Mouse (Mus musculus): Measurements from ENCODE around the gene Macc1. TPM values are rescaled to one million over a fixed set of nuclear protein-coding genes. Genes with fewer than 3 reads are reported as not detected.

The Macc1 gene
- polyA plus RNA-seq, 1 experiment: 0.05 TPM

DNA sequence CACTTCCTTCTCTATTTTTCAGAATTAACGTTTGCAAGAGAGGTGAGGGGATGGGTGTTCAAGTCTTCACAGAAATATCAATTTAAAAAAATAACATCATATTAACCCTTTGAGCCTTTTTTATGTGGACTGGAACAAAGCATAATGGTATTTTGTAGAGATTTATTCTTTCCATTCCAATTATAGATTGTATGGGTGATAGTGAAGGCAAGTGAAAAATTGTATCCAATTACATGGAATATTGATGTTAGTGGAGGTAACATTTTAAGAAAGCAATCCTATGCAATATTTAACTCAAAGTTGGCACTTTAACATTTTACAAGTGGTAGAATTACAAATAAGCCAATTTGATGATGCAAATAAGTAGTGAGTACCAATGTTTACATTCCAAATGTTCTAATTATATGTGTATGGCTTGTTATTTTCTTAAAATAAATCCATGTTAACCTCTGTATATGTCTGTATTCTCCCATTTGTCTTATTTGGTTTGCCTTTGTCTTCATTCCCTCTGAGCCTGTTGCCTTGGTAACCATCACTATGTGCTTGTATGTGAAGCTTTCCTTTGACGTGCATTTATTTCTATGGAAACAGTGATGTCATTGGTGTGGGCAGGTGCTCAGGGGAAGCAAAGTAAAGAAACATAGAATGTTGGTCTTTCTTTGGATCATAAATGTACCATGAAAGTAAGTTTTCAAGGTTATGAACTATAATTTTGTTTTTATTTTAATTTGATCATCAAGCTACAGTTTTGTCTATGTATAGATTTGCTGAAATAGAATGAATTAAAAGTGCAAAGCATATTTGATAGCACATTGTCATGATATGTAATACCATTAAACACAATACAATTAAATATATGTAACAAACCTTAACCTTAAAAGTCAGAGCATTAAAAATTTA lies 150.2 kb downstream of the Macc1 start:
- TF ChIP-seq POLR2A (IDR thresholded peaks at IDR 0.05; ENCODE audit: control insufficient read depth, extremely low read depth, insufficient read depth, low read length, poor library complexity): no peak
- no peak for TF ChIP-seq CTCF (IDR thresholded peaks at IDR 0.05; ENCODE audit: borderline replicate concordance, control insufficient read depth, extremely low read depth, insufficient read depth, low read length, poor library complexity)
- no peak for DNase-seq
- Histone ChIP-seq H3K4me3 (ENCODE audit: control insufficient read depth, insufficient read depth, low read length) (no peak overlapping the region), H3K27ac (ENCODE audit: control insufficient read depth, insufficient read depth, low read length) (no peak overlapping the region), H3K36me3 (ENCODE audit: control insufficient read depth, insufficient read depth, low read length) (no peaks in the 10 kb centered on the region), H3K4me1 (replicated peaks; ENCODE audit: control insufficient read depth, insufficient read depth, low read length) (no peaks in the 10 kb centered on the region), H3K27me3 (ENCODE audit: control insufficient read depth, insufficient read depth, low read length) (no peaks in the 10 kb centered on the region)
- WGBS: 40% methylated on average over 2 of the region's 2 CpGs

GRCm38 (mm10) chr12:119464940-119465245 lies 150.8 kb downstream of the Macc1 start:
- WGBS: 75% methylated on average over 1 of the region's 1 CpGs
- Histone ChIP-seq H3K27ac (ENCODE audit: control insufficient read depth, insufficient read depth, low read length) (no peak overlapping the region), H3K4me1 (replicated peaks; ENCODE audit: control insufficient read depth, insufficient read depth, low read length) (no peaks in the 10 kb centered on the region), H3K27me3 (ENCODE audit: control insufficient read depth, insufficient read depth, low read length) (no peaks in the 10 kb centered on the region), H3K4me3 (ENCODE audit: control insufficient read depth, insufficient read depth, low read length) (no peak overlapping the region), H3K36me3 (ENCODE audit: control insufficient read depth, insufficient read depth, low read length) (no peaks in the 10 kb centered on the region)
- TF ChIP-seq CTCF (IDR thresholded peaks at IDR 0.05; ENCODE audit: borderline replicate concordance, control insufficient read depth, extremely low read depth, insufficient read depth, low read length, poor library complexity) (no peak), POLR2A (IDR thresholded peaks at IDR 0.05; ENCODE audit: control insufficient read depth, extremely low read depth, insufficient read depth, low read length, poor library complexity) (no peak)
- no peak for DNase-seq

- TF ChIP-seq CTCF (IDR thresholded peaks at IDR 0.05; ENCODE audit: borderline replicate concordance, control insufficient read depth, extremely low read depth, insufficient read depth, low read length, poor library complexity): no peak
- TF ChIP-seq POLR2A (IDR thresholded peaks at IDR 0.05; ENCODE audit: control insufficient read depth, extremely low read depth, insufficient read depth, low read length, poor library complexity): no peak
- 63% methylated on average over 1 of the region's 1 CpGs for WGBS
- Histone ChIP-seq H3K36me3 (ENCODE audit: control insufficient read depth, insufficient read depth, low read length) (no peaks in the 10 kb centered on the region), H3K27me3 (ENCODE audit: control insufficient read depth, insufficient read depth, low read length) (no peaks in the 10 kb centered on the region), H3K4me1 (replicated peaks; ENCODE audit: control insufficient read depth, insufficient read depth, low read length) (no peaks in the 10 kb centered on the region), H3K27ac (ENCODE audit: control insufficient read depth, insufficient read depth, low read length) (no peak overlapping the region), H3K4me3 (ENCODE audit: control insufficient read depth, insufficient read depth, low read length) (no peak overlapping the region)
- DNase-seq: no peak
Observed at GRCm38 (mm10) chr12:119467656-119468055, 153.6 kb downstream of the Macc1 start.

DNA sequence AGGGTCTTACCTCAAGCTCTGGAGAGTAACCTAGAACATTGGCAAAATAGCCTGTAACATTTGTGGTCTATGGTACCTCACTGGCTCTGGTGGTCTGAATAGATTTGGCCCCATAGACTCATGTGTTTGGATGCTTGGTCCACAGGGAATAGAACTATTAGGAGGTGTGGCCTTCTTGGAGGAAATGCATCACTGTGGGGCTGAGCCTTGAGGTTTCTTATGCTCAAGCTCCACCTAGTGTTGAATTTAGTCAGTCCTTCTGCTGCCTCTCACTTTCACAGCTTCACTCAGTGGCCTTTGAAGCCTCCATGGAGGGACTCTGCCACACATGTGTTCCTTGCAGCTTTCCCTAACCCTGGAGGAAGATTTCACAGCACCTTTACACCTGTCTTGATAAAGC lies 156.2 kb downstream of the Macc1 start:
- DNase-seq: peak; percentile 2
- no peaks in the 10 kb centered on the region for H3K27me3 ChIP-seq (ENCODE audit: control insufficient read depth, insufficient read depth, low read length)
- H3K27ac ChIP-seq (ENCODE audit: control insufficient read depth, insufficient read depth, low read length): no peak overlapping the region
- H3K36me3 ChIP-seq (ENCODE audit: control insufficient read depth, insufficient read depth, low read length): no peaks in the 10 kb centered on the region
- no peaks in the 10 kb centered on the region for H3K4me1 ChIP-seq (replicated peaks; ENCODE audit: control insufficient read depth, insufficient read depth, low read length)
- H3K4me3 ChIP-seq (ENCODE audit: control insufficient read depth, insufficient read depth, low read length): no peak overlapping the region
- TF ChIP-seq POLR2A (IDR thresholded peaks at IDR 0.05; ENCODE audit: control insufficient read depth, extremely low read depth, insufficient read depth, low read length, poor library complexity) (no peak), CTCF (IDR thresholded peaks at IDR 0.05; ENCODE audit: borderline replicate concordance, control insufficient read depth, extremely low read depth, insufficient read depth, low read length, poor library complexity) (no peak)

GRCm38 (mm10) chr12:119483296-119483695 lies 169.2 kb downstream of the Macc1 start:
- 24% methylated on average over 2 of the region's 2 CpGs for WGBS
- no peaks in the 10 kb centered on the region for H3K4me1 ChIP-seq (replicated peaks; ENCODE audit: control insufficient read depth, insufficient read depth, low read length)
- H3K4me3 ChIP-seq (ENCODE audit: control insufficient read depth, insufficient read depth, low read length): no peak overlapping the region
- TF ChIP-seq POLR2A (IDR thresholded peaks at IDR 0.05; ENCODE audit: control insufficient read depth, extremely low read depth, insufficient read depth, low read length, poor library complexity): no peak
- TF ChIP-seq CTCF (IDR thresholded peaks at IDR 0.05; ENCODE audit: borderline replicate concordance, control insufficient read depth, extremely low read depth, insufficient read depth, low read length, poor library complexity): no peak
- H3K27me3 ChIP-seq (ENCODE audit: control insufficient read depth, insufficient read depth, low read length): no peaks in the 10 kb centered on the region
- no peak overlapping the region for H3K27ac ChIP-seq (ENCODE audit: control insufficient read depth, insufficient read depth, low read length)
- H3K36me3 ChIP-seq (ENCODE audit: control insufficient read depth, insufficient read depth, low read length): no peaks in the 10 kb centered on the region
- no peak for DNase-seq

DNA sequence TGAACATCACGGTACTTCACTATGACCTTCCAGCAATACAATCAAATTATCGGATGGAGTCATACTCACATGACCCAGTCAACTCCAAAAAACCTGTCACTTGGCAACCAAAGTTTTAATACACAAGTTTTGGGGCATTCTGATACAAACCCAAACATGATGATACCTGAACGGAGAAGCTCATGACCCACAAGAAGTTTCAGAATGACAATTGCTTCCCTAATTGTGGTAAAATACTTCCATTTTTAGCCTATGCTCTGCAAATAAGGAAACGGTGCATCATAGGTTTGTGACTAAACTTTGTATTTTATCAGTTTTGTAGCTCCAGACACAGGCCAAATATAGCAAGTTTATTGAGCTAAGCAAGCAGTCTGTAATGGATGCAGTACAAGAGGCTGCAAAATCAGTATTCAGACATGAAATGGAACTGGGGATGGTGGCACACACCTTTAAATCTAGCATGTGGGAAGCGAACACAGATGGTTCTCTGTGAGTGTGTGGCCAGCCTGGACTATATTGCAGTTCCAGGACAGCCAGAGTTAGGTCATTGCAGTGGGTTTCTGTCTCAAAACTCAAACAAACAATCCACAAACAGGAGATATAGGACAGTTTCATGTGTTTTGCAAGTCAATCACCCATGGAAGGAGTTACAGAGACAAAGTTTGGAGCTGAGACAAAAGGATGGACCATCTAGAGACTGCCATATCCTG lies 170.0 kb downstream of the Macc1 start:
- H3K27ac ChIP-seq (ENCODE audit: control insufficient read depth, insufficient read depth, low read length): no peak overlapping the region
- H3K4me1 ChIP-seq (replicated peaks; ENCODE audit: control insufficient read depth, insufficient read depth, low read length): no peaks in the 10 kb centered on the region
- no peak for DNase-seq
- H3K36me3 ChIP-seq (ENCODE audit: control insufficient read depth, insufficient read depth, low read length): no peaks in the 10 kb centered on the region
- WGBS: 66% methylated on average over 5 of the region's 5 CpGs
- TF ChIP-seq CTCF (IDR thresholded peaks at IDR 0.05; ENCODE audit: borderline replicate concordance, control insufficient read depth, extremely low read depth, insufficient read depth, low read length, poor library complexity) (no peak), POLR2A (IDR thresholded peaks at IDR 0.05; ENCODE audit: control insufficient read depth, extremely low read depth, insufficient read depth, low read length, poor library complexity) (no peak)
- H3K27me3 ChIP-seq (ENCODE audit: control insufficient read depth, insufficient read depth, low read length): no peaks in the 10 kb centered on the region
- no peak overlapping the region for H3K4me3 ChIP-seq (ENCODE audit: control insufficient read depth, insufficient read depth, low read length)
